Mouse (Mus musculus) heart, embryonic 14.5 days (tissue): ENCODE measurements at regions not wholly inside any gene's neighbourhood (a gene's known extent, or its start where the extent isn't known, plus 50 kb on each side); places are given as distances from the start of the nearest gene placed in this dataset.

Source experiments
- ATAC-seq: fragments of 200-750 bp; cut with Nextera tagmentation; 2 replicates; pipeline ENCODE4 v1.8.0; 2017; ENCODE audit warnings: low read depth, moderate TSS enrichment; ENCODE audit not compliant: insufficient number of reproducible peaks, insufficient read depth, low FRiP score
- H3K27ac ChIP-seq, 2 experiments: fragments of 200-500 bp in 1 of 2; fragments of 300-500 bp in 1 of 2; sonication (generic) in 1 of 2; replicated peaks in 1 of 2; 2 replicates each; pipeline ENCODE4 v1.5.1; 2012 to 2014; ENCODE audit warnings: low read depth in 2 of 2, low read length in 2 of 2, control low read depth in 1 of 2, mild to moderate bottlenecking in 1 of 2, mixed read lengths in 1 of 2; ENCODE audit not compliant: control insufficient read depth in 1 of 2, insufficient read depth in 1 of 2
- H3K27me3 ChIP-seq: fragments of 300-500 bp; sonication (generic); 2 replicates; pipeline ENCODE4 v1.6.1; 2014; ENCODE audit warnings: mild to moderate bottlenecking, low read length, control low read depth; ENCODE audit not compliant: control insufficient read depth, insufficient read depth
- H3K36me3 ChIP-seq: fragments of 300-500 bp; sonication (generic); 2 replicates; pipeline ENCODE4 v1.6.1; 2014; ENCODE audit warnings: mild to moderate bottlenecking, control low read depth, low read length, mixed read lengths; ENCODE audit not compliant: control insufficient read depth, insufficient read depth
- H3K4me1 ChIP-seq, 2 experiments: fragments of 200-500 bp in 1 of 2; fragments of 300-500 bp in 1 of 2; sonication (generic) in 1 of 2; 2 replicates each; pipeline ENCODE4 v1.6.1; 2012 to 2014; ENCODE audit warnings: low read length in 2 of 2, control low read depth in 1 of 2, mixed read lengths in 1 of 2; ENCODE audit not compliant: control insufficient read depth in 2 of 2, insufficient read depth in 2 of 2
- H3K4me2 ChIP-seq: fragments of 300-500 bp; sonication (generic); 2 replicates; pipeline ENCODE4 v1.6.1; 2014; ENCODE audit warnings: mild to moderate bottlenecking, low read length
- H3K4me3 ChIP-seq, 2 experiments: fragments of 200-500 bp in 1 of 2; fragments of 300-500 bp in 1 of 2; sonication (generic) in 1 of 2; 2 replicates each; pipeline ENCODE4 v1.5.1; 2012 to 2014; ENCODE audit warnings: low read length in 2 of 2, mild to moderate bottlenecking in 2 of 2, control low read depth in 1 of 2, low read depth in 1 of 2, moderate library complexity in 1 of 2; ENCODE audit not compliant: control insufficient read depth in 1 of 2, insufficient read depth in 1 of 2
- H3K9ac ChIP-seq: fragments of 300-500 bp; sonication (generic); 2 replicates; pipeline ENCODE4 v1.6.1; 2014; ENCODE audit warnings: mild to moderate bottlenecking, low read length
- H3K9me3 ChIP-seq: fragments of 300-500 bp; sonication (generic); 2 replicates; pipeline ENCODE4 v1.6.1; 2016; ENCODE audit warnings: low read length, control low read depth; ENCODE audit not compliant: control insufficient read depth
- WGBS: fragments of 180-500 bp; shearing (Covaris S2); extraction: QIAGEN DNeasy Blood & Tissue Kit; methylation state at CpG from one replicate; pipeline ENCODE4 v1.1.7; 2014; 5-methylcytosine and 5-hydroxymethylcytosine counted together

- H3K9ac ChIP-seq = no peak overlapping the region
- no peaks in the 10 kb centered on the region for H3K27me3 ChIP-seq
- H3K36me3 ChIP-seq = no peaks in the 10 kb centered on the region
- no peak overlapping the region for H3K27ac ChIP-seq
- H3K4me1 ChIP-seq = 0 out of 4 replicates have a peak, but pooled peaks cover 0 to 3% of the 10 kb centered on the region in 2 experiments
- no peak for ATAC-seq
- 79% methylated on average over 3 of the region's 3 CpGs for WGBS
- no peak overlapping the region for H3K4me2 ChIP-seq
- no peaks in the 10 kb centered on the region for H3K9me3 ChIP-seq
- H3K4me3 ChIP-seq = no peak overlapping the region
These were observed 283.3 kb upstream of the Prickle1 start for GRCm38 (mm10) chr15:93879006-93879405.

GRCm38 (mm10) chr15:93876335-93876734 lies 280.6 kb upstream of the Prickle1 start:
- H3K27me3 ChIP-seq = no peaks in the 10 kb centered on the region
- no peak for ATAC-seq
- no peak overlapping the region for H3K27ac ChIP-seq
- no peaks in the 10 kb centered on the region for H3K36me3 ChIP-seq
- H3K4me3 ChIP-seq = no peak overlapping the region
- no peak overlapping the region for H3K9ac ChIP-seq
- 86% methylated on average over 10 of the region's 10 CpGs for WGBS
- H3K9me3 ChIP-seq = no peaks in the 10 kb centered on the region
- no peak overlapping the region for H3K4me2 ChIP-seq
- 0 out of 4 replicates have a peak, but pooled peaks cover 0 to 3% of the 10 kb centered on the region in 2 experiments for H3K4me1 ChIP-seq

DNA sequence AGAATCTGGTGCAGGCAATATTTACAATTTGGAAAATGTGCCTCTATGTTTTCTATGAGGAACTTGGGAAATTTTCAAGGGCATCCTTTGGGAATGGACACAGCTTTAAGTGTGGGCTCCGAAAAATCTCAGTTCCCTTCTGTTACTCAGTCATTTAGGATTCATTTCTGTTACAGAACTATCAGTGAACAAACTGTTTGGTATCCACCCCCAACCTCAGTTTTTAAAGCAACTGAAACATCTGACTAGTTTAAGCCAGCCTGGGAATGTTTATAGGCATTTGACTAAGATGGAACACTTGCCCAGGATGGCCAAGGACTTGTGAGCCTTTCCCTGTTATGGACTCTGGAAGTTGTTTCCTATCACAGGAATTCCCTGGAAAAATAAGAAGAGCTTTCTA lies 280.0 kb upstream of the Prickle1 start:
- ATAC-seq = no peak
- no peak overlapping the region for H3K9ac ChIP-seq
- no peaks in the 10 kb centered on the region for H3K36me3 ChIP-seq
- WGBS = 91% methylated on average over 1 of the region's 1 CpGs
- no peak overlapping the region for H3K4me2 ChIP-seq
- no peaks in the 10 kb centered on the region for H3K27me3 ChIP-seq
- no peaks in the 10 kb centered on the region for H3K9me3 ChIP-seq
- H3K27ac ChIP-seq = no peak overlapping the region
- H3K4me3 ChIP-seq = no peak overlapping the region
- H3K4me1 ChIP-seq = 0 out of 4 replicates have a peak, but pooled peaks cover 0 to 3% of the 10 kb centered on the region in 2 experiments

GRCm38 (mm10) chr15:93874206-93874605 lies 278.5 kb upstream of the Prickle1 start:
- Histone ChIP-seq H3K4me2 (no peak overlapping the region), H3K9me3 (no peaks in the 10 kb centered on the region), H3K4me3 (no peak overlapping the region), H3K9ac (no peak overlapping the region), H3K27me3 (no peaks in the 10 kb centered on the region), H3K36me3 (no peaks in the 10 kb centered on the region), H3K27ac (no peak overlapping the region), H3K4me1 (0 out of 4 replicates have a peak, but pooled peaks cover 0 to 3% of the 10 kb centered on the region in 2 experiments)
- 79% methylated on average over 6 of the region's 6 CpGs for WGBS
- ATAC-seq = no peak

DNA sequence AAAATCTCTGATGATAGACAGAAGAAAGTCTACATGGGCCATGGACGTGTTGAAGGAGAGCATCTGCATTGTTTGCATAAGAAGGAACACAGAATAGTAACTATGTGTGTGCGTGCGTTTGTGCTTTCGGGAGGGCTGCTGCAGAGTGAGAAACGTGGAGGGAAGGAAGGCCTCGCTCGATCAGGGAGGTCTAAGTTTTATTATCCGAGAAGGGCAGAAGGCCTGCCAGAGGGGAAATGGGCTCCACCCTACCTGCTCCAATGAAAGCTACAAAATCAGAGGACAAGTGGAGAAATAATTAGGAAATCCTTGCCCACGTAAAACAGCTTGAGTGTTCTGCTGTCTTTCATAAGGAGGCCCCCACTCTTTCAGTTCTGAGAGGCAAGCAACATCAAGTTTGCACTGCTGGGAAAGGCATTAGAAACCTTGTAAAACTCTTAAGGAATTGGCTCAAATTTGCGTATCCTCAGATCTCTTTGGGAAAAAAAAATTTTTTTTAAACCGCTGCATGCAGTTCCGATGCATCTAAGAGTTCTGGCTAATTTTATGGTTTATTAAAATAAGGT lies 261.7 kb upstream of the Prickle1 start:
- H3K27me3 ChIP-seq = no peaks in the 10 kb centered on the region
- H3K9ac ChIP-seq = no peak overlapping the region
- ATAC-seq = no peak
- H3K4me2 ChIP-seq = no peak overlapping the region
- no peaks in the 10 kb centered on the region for H3K4me1 ChIP-seq
- H3K9me3 ChIP-seq = no peaks in the 10 kb centered on the region
- 86% methylated on average over 12 of the region's 12 CpGs for WGBS
- no peak overlapping the region for H3K27ac ChIP-seq
- no peaks in the 10 kb centered on the region for H3K36me3 ChIP-seq
- H3K4me3 ChIP-seq = no peak overlapping the region

- Histone ChIP-seq H3K27me3 (no peaks in the 10 kb centered on the region), H3K9me3 (no peaks in the 10 kb centered on the region), H3K27ac (no peak overlapping the region), H3K4me2 (no peak overlapping the region), H3K4me3 (no peak overlapping the region), H3K4me1 (no peaks in the 10 kb centered on the region), H3K36me3 (no peaks in the 10 kb centered on the region), H3K9ac (no peak overlapping the region)
- ATAC-seq = no peak
- 68% methylated on average over 3 of the region's 3 CpGs for WGBS
These were observed 257.5 kb upstream of the Prickle1 start for GRCm38 (mm10) chr15:93853221-93853620.

GRCm38 (mm10) chr15:93852126-93852525 lies 256.4 kb upstream of the Prickle1 start:
- WGBS = 89% methylated on average over 4 of the region's 4 CpGs

GRCm38 (mm10) chr15:93850388-93850787 lies 254.7 kb upstream of the Prickle1 start:
- Histone ChIP-seq H3K9me3 (no peaks in the 10 kb centered on the region), H3K4me2 (no peak overlapping the region), H3K27me3 (no peaks in the 10 kb centered on the region), H3K4me3 (no peak overlapping the region), H3K9ac (no peak overlapping the region), H3K27ac (no peak overlapping the region), H3K36me3 (no peaks in the 10 kb centered on the region), H3K4me1 (no peaks in the 10 kb centered on the region)
- ATAC-seq = no peak
- 82% methylated on average over 6 of the region's 6 CpGs for whole genome bisulfite sequencing

More at GRCm38 (mm10) chr15:93852126-93852525, 256.4 kb upstream of the Prickle1 start:
- Histone ChIP-seq H3K4me1 (no peaks in the 10 kb centered on the region), H3K4me3 (no peak overlapping the region), H3K4me2 (no peak overlapping the region), H3K36me3 (no peaks in the 10 kb centered on the region), H3K27ac (no peak overlapping the region), H3K9me3 (no peaks in the 10 kb centered on the region), H3K27me3 (no peaks in the 10 kb centered on the region), H3K9ac (no peak overlapping the region)
- no peak for ATAC-seq
